Mouse (Mus musculus): ENCODE data around the gene Lrch3.

GRCm38 (mm10) chr16:32915292-32916068, 1.6 kb downstream of the Lrch3 start:
- TF ChIP-seq CTCF (IDR thresholded peaks at IDR 0.05; ENCODE audit: low read depth, low read length) (no peak), POLR2A (IDR thresholded peaks at IDR 0.05; ENCODE audit: insufficient read depth, low read length) (no peak)
